In the genomic region with DNA sequence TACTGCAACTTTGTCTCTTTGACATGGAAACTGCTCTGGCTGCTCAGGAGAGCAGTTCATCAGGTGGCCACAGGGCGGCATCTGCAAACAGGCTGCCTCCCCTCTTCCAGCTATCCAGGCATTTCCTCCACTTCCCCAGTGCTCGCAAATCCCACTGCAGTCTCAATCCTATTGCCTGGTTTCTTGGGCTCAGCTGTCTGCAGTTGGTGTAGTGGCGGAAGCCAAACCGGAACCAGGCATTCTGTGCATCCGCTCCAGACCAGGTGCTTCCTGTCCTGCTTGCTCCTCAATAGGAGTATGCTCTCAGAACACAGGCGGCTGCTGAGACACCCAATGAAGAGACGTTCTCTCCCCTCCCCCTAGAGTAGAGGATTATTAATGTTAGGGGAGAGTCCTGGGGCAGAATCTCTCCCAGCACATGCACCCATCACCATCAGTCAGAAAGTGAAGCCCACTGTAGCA, we compare ENCODE assay signal across 8 mouse cellular contexts. TPM values are rescaled to one million over a fixed set of nuclear protein-coding genes. Genes with fewer than 3 reads are reported as not detected.
DNase-seq lines count a peak whose midpoint lies in the region; ATAC-seq lines count a peak whose summit lies in the region.

No protein-coding gene starts in this region.

- H3K4me1 ChIP-seq in hindbrain, embryonic 15.5 days (replicated peaks): peaks cover 14% of the 10 kb centered on the region; the same call in 1 of the 2 replicates
- peaks cover 7% of the 10 kb centered on the region; the same call in 1 of the 2 replicates for H3K4me1 ChIP-seq in midbrain, embryonic 11.5 days (ENCODE audit: control insufficient read depth, insufficient read depth, low read length)

- ATAC-seq in hindbrain, embryonic 15.5 days (ENCODE audit: low FRiP score, low read depth): peak; percentile 25; the same call in 1 of the 2 replicates
- ATAC-seq in midbrain, embryonic 11.5 days (ENCODE audit: low FRiP score): peak; percentile 31; the same call in 1 of the 2 replicates

- H3K4me2 ChIP-seq in hindbrain, embryonic 15.5 days: no peak overlapping the region
- H3K4me2 ChIP-seq in midbrain, embryonic 11.5 days: no peak overlapping the region

- H3K4me3 ChIP-seq in hindbrain, embryonic 15.5 days: no peak overlapping the region
- no peak overlapping the region for H3K4me3 ChIP-seq in midbrain, embryonic 11.5 days (ENCODE audit: low read depth, low read length)

- H3K27ac ChIP-seq in hindbrain, embryonic 15.5 days (replicated peaks): peak overlapping the region; percentile 46
- no peak overlapping the region for H3K27ac ChIP-seq in midbrain, embryonic 11.5 days (ENCODE audit: low read depth, low read length)

- H3K9me3 ChIP-seq in hindbrain, embryonic 15.5 days: no peaks in the 10 kb centered on the region
- H3K9me3 ChIP-seq in midbrain, embryonic 11.5 days (ENCODE audit: control insufficient read depth, low read length): no peaks in the 10 kb centered on the region

- peaks cover 25% of the 10 kb centered on the region for H3K36me3 ChIP-seq in hindbrain, embryonic 15.5 days
- H3K36me3 ChIP-seq in midbrain, embryonic 11.5 days (ENCODE audit: control insufficient read depth, insufficient read depth, low read length): peaks cover 10% of the 10 kb centered on the region; the same call in 1 of the 2 replicates

- no peak overlapping the region for H3K9ac ChIP-seq in hindbrain, embryonic 15.5 days
- no peak overlapping the region for H3K9ac ChIP-seq in midbrain, embryonic 11.5 days (ENCODE audit: low read length)

- WGBS in hindbrain, embryonic 15.5 days: 61% methylated on average over 7 of the region's 7 CpGs
- 68% methylated on average over 7 of the region's 7 CpGs for WGBS in midbrain, embryonic 11.5 days

- peak; percentile 77 for DNase-seq in layer of hippocampus, adult 11-12 months (ENCODE audit: low spot score)
- no peak for DNase-seq in layer of hippocampus, adult 9-10 months (ENCODE audit: low spot score)
- DNase-seq in c-Kit-negative CD71-positive TER-119-positive erythroid progenitor cells, embryonic 14.5 days (ENCODE audit: low read depth, low spot score): peak; percentile 57
- peak; percentile 54 to 72 for DNase-seq in frontal cortex, postnatal 14 days (ENCODE audit: low spot score in 2 of 2)
- DNase-seq in left cerebral cortex, postnatal 4 days: peak; percentile 73
- DNase-seq in midbrain, embryonic 11.5 days (ENCODE audit: low spot score, missing footprints): no peak
- DNase-seq in thymus, adult 18-20 months: peak; percentile 73 to 78

- intact Hi-C loops in left cerebral cortex, postnatal 4 days (cut with DNase I): loop anchor here (2.0 kb wide), 1 partner anchor 115 kb away; no protein-coding TSS in a partner anchor

- H3K27me3 ChIP-seq in hindbrain, embryonic 15.5 days: peaks cover 30% of the 10 kb centered on the region
- H3K27me3 ChIP-seq in midbrain, embryonic 11.5 days (ENCODE audit: control insufficient read depth, insufficient read depth, low read length): peaks cover 40% of the 10 kb centered on the region

RNA-seq across cellular contexts. Expression of a gene that starts 1.4 kb away (rescaled TPM):
- polyA plus RNA-seq in hindbrain, embryonic 15.5 days (2015; fragmentation: Nextera tagmentation; extraction: Ambion mirVana): 3.1 and 3.6 TPM in 2 replicates
- 1 to 10 TPM; 3.0 to 3.3 TPM for total RNA-seq in left cerebral cortex, postnatal 4 days (2021)
- 5.1 and 6.5 TPM in 2 replicates for polyA plus RNA-seq in midbrain, embryonic 11.5 days (2014; fragmentation: Nextera tagmentation; extraction: Ambion mirVana)

RNA-seq across cellular contexts. Expression of a gene that starts 12.2 kb away (rescaled TPM):
- 13.6 and 16.1 TPM in 2 replicates for polyA plus RNA-seq in hindbrain, embryonic 15.5 days (2015; fragmentation: Nextera tagmentation; extraction: Ambion mirVana)
- 10 to 100 TPM; 68.4 to 72.1 TPM for total RNA-seq in left cerebral cortex, postnatal 4 days (2021)
- 18.6 and 21.4 TPM in 2 replicates for polyA plus RNA-seq in midbrain, embryonic 11.5 days (2014; fragmentation: Nextera tagmentation; extraction: Ambion mirVana)

RNA-seq across cellular contexts. Expression of a gene that starts 13.8 kb away (rescaled TPM):
- 62.5 and 65.9 TPM in 2 replicates for polyA plus RNA-seq in hindbrain, embryonic 15.5 days (2015; fragmentation: Nextera tagmentation; extraction: Ambion mirVana)
- 100 to 1,000 TPM; 110 to 112 TPM for total RNA-seq in left cerebral cortex, postnatal 4 days (2021)
- polyA plus RNA-seq in midbrain, embryonic 11.5 days (2014; fragmentation: Nextera tagmentation; extraction: Ambion mirVana): 39.9 and 45.6 TPM in 2 replicates

RNA-seq across cellular contexts. Expression of a gene that starts 22.9 kb away (rescaled TPM):
- polyA plus RNA-seq in hindbrain, embryonic 15.5 days (2015; fragmentation: Nextera tagmentation; extraction: Ambion mirVana): 1.2 and 1.7 TPM in 2 replicates
- total RNA-seq in left cerebral cortex, postnatal 4 days (2021): not detected
- polyA plus RNA-seq in midbrain, embryonic 11.5 days (2014; fragmentation: Nextera tagmentation; extraction: Ambion mirVana): 1.6 and 1.9 TPM in 2 replicates

RNA-seq across cellular contexts. Expression of a gene that starts 37.2 kb away (rescaled TPM):
- polyA plus RNA-seq in hindbrain, embryonic 15.5 days (2015; fragmentation: Nextera tagmentation; extraction: Ambion mirVana): 18.8 and 24.5 TPM in 2 replicates
- 10 to 100 TPM; 10.2 to 10.7 TPM for total RNA-seq in left cerebral cortex, postnatal 4 days (2021)
- polyA plus RNA-seq in midbrain, embryonic 11.5 days (2014; fragmentation: Nextera tagmentation; extraction: Ambion mirVana): 49.9 and 52.9 TPM in 2 replicates

Comparison
In these comparisons a context has a peak if more than half of its experiments do, and no peak if none do; other contexts are left out.
1. DNase-seq: peak in layer of hippocampus, adult 11-12 months (single experiment), c-Kit-negative CD71-positive TER-119-positive erythroid progenitor cells, embryonic 14.5 days (single experiment), frontal cortex, postnatal 14 days (2 of 2), left cerebral cortex, postnatal 4 days (single experiment) and thymus, adult 18-20 months (2 of 2); none in layer of hippocampus, adult 9-10 months (single experiment) and midbrain, embryonic 11.5 days (single experiment).